Mouse (Mus musculus): ENCODE data around the gene Ldhd.

The Ldhd gene

GRCm38 (mm10) chr8:111594951-111595350 lies 35.2 kb downstream of the Ldhd start:
- DNase-seq (ENCODE audit: low spot score in 2 of 2) = no peak

GRCm38 (mm10) chr8:111594044-111594840 lies 35.9 kb downstream of the Ldhd start:
- no peak for DNase-seq (ENCODE audit: low spot score in 2 of 2)

- no peak for DNase-seq (ENCODE audit: low spot score in 2 of 2)
Observed at GRCm38 (mm10) chr8:111592390-111592910, 37.7 kb downstream of the Ldhd start.

GRCm38 (mm10) chr8:111591176-111591575 lies 39.0 kb downstream of the Ldhd start:
- no peak for DNase-seq (ENCODE audit: low spot score in 2 of 2)

- no peak for DNase-seq (ENCODE audit: low spot score in 2 of 2)
Observed at GRCm38 (mm10) chr8:111590214-111590613, 40.0 kb downstream of the Ldhd start.

GRCm38 (mm10) chr8:111588336-111588735 lies 41.8 kb downstream of the Ldhd start:
- no peak for DNase-seq (ENCODE audit: low spot score in 2 of 2)

GRCm38 (mm10) chr8:111587545-111588094 lies 42.6 kb downstream of the Ldhd start:
- no peak for DNase-seq (ENCODE audit: low spot score in 2 of 2)

GRCm38 (mm10) chr8:111584946-111585345 lies 45.2 kb downstream of the Ldhd start:
- no peak for DNase-seq (ENCODE audit: low spot score in 2 of 2)

- DNase-seq (ENCODE audit: low spot score in 2 of 2) = no peak
Observed at GRCm38 (mm10) chr8:111582386-111582785, 47.8 kb downstream of the Ldhd start.

GRCm38 (mm10) chr8:111580306-111580705 lies 49.9 kb downstream of the Ldhd start:
- no peak for DNase-seq (ENCODE audit: low spot score in 2 of 2)

GRCm38 (mm10) chr8:111579318-111579717 lies 50.9 kb downstream of the Ldhd start:
- DNase-seq (ENCODE audit: low spot score in 2 of 2) = no peak

GRCm38 (mm10) chr8:111577880-111578533 lies 52.2 kb downstream of the Ldhd start:
- DNase-seq (ENCODE audit: low spot score in 2 of 2) = no peak

GRCm38 (mm10) chr8:111576501-111576900 lies 53.7 kb downstream of the Ldhd start:
- no peak for DNase-seq (ENCODE audit: low spot score in 2 of 2)

- DNase-seq (ENCODE audit: low spot score in 2 of 2) = no peak
Observed at GRCm38 (mm10) chr8:111575492-111575891, 54.7 kb downstream of the Ldhd start.

GRCm38 (mm10) chr8:111574016-111574415 lies 56.2 kb downstream of the Ldhd start:
- no peak for DNase-seq (ENCODE audit: low spot score in 2 of 2)
